Mouse (Mus musculus) forelimb bud, embryonic 11.5 days (tissue): ENCODE measurements around the gene Inka1.
A peak's percentile ranks its signal among the peaks of the same experiment; 100 is the strongest.

ENCODE experiments used
- DNase-seq: peaks from one replicate; pipeline ENCODE4 v3.0.0-alpha.2; 2012; ENCODE audit warnings: low read depth, low spot score

The Inka1 gene

DNA sequence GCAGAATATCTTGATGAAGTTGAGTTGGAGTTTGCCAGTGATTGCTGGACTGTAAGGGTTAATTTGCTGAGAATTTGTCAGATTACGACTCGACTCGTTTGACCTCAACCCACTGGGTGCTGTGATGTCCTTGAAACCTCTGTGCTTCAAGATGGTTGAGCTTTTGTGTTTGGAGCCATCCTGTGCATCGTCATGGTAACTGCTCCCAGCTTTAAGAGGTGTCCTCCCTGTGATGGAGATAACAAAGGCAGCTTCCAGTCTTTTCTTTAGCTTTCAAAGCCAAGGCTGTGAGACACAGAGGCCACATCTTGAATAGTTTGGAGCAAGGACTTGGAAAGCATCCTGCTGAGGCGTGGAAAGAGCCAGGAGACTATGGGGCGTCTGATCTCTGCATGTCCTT lies 28.5 kb downstream of the Inka1 start:
- DNase-seq = no peak

DNA sequence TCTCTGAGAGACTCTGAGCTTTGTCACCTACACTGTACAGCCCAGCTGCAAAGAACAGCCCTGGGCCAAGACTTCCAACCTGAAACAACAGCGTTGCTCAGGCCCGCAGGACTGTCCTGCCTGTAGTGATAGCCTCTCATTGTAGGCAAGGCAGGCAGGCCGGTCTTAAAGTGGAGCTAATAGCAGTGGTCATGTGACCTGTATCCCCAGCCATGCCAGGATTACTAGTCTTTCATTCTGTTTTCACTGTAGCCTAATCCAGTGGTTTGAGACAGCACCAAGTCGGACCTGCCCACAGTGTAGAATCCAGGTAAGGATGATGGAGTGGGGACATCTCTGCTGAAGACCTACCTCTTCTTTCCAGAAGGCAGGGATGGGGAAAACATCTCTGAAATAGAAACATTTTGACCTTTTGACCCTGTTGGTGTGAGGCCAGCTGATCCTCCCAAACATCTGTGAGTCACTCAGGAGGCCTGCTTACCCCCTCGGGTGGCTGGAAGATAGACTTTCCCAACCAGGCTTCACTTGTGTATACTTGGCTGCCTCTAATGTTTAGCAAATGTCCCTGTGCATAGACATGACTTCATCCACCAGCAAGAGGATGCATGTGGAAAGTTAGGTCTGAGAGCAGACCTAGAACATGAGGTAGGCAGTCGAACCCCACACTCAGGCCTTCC lies 29.9 kb downstream of the Inka1 start:
- no peak for DNase-seq

DNA sequence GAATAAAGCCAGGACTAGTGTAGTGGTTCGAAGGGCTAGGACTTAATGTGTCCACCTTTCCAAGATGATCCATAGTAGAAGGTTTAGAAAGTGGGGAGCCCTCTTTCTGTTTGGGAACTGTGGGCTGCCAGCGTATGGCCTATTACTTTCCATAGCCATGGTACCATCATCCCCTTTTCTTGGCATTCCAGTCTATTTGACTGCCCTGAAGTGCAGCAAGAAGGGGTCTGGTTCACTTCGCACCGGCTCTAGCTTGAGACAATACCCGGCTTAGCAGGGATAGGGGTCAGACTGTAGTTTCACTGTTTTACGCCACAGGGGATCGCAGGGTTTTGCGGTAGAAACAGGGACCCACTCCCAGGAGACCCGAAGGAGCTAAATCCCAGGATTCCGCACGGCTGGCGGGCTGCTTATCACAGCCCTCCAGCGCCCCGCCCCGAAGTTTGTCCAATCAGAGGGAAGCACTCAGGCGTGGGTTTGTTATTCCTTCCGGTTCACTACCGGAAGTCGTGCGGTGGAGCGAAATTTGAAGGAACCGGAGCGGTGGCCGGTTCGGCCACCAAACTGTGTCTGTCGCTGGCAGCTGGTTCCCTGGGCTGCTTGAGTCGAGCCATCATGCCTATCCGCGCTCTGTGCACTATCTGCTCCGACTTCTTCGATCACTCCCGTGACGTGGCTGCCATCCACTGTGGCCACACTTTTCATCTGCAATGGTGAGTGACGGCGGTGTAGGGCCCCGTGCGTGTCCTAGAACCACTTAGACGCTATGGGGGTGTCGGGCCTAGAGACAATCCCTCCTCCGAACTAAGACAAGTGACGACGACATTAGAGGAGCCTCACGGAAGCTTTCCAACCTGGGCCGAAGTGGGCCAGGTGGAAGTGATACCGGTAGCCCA lies 35.0 kb downstream of the Inka1 start:
- peak; percentile 89 for DNase-seq

DNA sequence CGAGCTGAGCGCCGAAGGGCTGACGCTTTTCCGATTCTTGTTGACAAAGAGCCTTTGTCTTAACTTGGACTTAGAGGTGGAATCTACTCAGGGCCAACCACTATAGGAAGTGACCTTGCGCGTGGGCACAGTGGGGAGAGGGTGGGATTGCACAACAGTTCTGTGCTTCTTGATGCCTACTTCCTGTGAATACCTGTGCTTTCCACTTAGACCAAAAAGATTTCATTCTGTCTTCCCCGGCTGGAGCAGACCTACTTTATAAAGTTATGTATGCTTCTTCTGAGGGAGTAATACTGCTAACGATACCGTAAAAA lies 35.8 kb downstream of the Inka1 start, which contains the start of gene Traip:
Gene Traip, plus strand, starts transcription at position 215 of the 314 bp plus-strand sequence.
- DNase-seq = no peak

DNA sequence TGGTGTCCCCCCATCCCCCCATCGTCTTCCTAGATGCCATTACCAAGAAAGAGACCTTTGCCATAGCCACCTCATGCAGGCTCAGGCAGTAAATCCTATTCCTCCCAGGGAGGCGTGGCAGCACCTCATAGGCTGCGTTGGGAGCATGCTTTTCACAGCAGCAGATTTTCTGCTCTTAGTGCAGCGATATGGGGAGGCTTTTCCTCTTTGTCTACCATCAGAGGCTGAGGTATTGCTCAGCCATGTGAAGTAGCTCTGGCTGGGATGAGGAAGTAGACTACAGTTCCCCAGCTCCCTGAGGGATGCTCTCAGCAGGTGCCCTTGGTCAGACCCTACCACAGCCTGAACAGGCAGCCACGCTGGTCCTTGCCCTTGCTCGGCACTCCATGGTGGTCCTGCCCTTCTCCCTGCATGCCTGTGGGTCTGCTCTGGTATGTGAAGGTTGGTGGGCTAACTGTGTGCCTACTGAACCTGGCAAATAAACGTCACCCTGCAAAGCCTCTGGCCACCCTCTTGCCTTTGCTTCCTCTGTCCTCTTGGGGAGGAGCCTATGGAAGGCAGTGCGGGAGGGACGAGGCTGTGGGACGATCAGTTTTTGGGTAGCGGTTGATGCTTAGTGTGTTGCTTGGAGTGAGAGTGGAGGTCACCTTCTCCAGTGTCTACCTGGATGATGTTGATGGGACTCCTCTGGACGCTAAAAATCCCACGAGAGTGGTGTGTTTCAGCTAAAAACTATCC lies 36.3 kb downstream of the Inka1 start:
- DNase-seq = no peak

DNA sequence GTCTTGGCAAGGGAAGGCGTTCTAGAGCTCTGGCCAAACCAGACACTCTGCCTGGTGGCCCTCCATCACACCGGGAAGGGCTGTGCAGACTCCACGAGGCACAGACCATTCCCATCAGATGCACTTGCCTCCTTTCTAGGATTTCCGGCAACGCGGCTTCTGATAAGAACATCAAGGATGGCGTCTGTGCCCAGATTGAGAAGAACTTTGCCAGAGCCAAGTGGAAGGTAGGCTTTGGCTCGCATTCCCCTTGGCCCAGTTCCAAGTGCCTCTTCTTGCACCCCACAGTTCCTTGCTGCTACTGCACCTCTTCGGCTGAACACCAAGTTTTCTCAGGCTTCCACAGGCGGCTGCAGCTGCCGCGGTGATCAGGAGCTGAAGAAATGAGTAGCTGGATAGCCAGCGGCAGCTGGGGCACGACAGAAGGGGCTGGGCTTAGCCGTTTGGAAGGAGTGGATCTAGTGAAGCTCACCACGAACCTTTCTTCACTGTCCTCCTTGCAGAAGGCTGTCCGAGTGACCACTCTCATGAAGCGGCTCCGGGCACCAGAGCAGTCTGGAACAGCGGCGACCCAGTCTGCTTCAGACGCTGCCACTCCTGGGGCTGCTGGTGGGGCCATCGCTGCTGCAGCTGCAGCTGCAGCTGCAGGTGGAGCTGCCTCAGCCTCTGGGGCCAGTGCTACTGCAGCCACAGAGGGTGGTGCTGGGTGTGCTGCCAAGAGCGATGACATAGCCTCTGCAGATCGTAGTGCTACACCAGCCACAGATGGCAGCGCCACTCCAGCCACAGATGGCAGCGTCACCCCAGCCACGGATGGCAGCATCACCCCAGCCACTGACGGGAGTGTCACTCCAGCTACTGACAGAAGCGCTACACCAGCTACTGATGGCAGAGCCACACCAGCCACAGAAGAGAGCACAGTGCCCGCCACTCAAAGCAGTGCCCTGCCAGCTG lies 38.2 kb downstream of the Inka1 start:
- no peak for DNase-seq

DNA sequence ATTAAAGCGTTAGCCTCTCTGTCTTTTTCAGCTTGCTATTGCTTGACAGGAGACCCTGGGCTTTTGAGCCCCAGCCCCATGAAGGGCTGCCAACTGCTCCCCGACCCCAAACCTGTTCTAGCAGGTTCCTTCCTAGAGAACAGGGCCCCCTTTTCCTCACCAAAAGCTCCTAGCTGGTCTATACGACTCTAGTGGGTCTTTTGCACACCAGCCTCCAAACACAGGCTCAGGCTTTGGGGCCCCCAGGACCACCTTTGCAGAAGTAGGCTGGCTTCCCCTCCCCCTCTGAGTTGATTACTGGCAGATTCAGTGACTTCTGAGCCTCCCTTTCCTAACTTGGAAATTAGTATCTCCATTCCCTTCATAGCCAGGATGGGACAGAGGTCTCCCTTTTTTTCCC lies 48.8 kb downstream of the Inka1 start:
- DNase-seq = no peak

DNA sequence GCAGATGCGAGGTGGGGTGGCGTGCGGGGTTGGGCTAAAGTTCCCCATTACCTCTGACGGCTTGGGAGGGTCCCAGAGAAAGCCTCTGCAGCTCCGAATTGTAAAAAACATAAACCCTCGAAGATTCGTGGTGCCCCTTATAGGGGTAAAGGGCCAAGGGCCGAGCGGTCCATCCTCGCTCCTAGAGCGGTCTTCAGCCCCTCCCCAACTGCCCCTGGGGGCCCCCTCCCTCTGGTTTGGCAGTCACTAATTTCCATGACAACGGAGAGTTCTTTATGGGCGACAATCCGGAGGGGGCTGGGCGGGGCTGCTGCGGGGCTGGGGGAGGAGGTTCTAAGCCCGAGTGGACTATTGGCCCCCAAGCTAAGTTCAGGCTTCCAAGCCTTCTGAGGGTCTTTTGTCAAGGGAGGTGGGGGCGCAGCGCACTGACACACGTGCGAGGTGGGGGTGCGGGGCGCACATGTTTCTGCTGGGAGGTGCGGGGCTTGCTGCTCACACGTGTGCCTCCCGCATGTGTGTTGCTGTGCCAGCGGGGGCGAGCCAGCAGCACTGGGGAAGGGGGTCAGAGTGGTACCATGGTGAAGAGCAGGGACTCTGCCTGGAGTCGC lies 49.4 kb downstream of the Inka1 start:
- peak; percentile 24 for DNase-seq

DNA sequence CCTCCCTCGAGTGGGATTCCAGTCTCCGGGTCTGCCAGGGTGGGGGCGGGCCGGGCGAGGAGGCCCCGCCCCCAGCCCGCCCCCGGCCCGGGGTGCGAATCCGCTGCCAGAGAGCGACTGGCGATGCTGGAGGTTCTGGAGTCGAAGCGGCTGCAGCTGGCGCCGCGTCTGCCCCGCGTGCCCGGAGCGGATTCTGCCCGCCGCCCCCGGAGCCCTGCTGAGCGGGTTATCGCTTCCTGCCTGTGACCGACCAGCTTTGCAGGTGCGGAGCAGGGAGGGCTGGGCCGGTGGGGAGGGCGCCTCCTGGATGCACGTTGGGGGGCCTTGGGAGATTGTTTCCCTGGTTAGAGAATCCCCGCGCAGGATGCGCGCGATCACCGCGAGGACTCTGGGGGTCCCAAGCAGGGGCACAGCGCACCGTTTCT lies 49.9 kb downstream of the Inka1 start:
- DNase-seq = peak; percentile 30

DNA sequence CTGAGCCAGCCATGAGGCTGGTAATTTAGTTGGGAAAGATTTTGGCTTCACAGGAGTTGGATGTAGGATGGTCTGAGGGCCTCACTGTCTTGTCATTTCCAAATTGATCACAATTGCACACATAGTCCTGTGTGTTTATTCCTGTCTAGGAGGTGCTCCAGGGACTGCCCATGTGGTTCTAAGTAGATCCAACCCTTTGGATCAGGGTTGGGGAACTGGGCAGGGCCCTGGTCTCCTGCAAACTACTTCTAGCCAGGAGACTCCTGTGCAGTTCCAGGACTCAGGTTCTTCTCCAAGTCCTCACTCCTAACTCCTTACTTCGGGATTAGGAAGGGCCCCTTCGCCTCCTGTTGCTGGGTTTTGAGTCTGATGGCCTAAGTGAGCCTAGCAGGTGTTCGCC lies 50.3 kb downstream of the Inka1 start, which contains the start of gene Camkv:
Gene Camkv, plus strand, starts transcription at position 301 of the 400 bp plus-strand sequence.
- DNase-seq = no peak
